Mouse (Mus musculus): ENCODE data around the gene Adam33. TPM values are rescaled to one million over a fixed set of nuclear protein-coding genes. Genes with fewer than 3 reads are reported as not detected.

Adam33 gene
- polyA plus RNA-seq, 1 experiment from 2014 or later = 0.45 TPM

DNA sequence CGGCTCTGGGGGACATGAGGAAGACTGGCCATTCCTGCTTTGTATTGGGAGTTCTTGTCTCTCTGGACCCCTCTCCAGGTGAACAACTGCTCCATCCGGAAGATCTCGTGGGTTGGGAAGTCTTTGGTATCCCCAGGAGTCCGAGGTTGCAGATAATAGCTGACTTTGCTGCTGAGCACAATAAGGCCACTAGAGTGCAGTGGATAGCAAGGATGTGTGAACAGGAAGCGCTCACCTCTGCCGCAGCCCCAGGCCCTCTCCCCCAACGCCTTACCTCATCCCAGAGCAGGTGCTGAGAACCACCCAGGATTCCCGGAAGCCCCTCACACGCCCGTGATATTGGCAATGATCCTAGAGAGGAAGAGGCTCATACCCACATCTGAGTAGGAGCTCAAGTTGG is 7.4 kb downstream of the Adam33 start:
- no peak for DNase-seq

GRCm38 (mm10) chr2:131055631-131056030 is 8.0 kb downstream of the Adam33 start:
- no peaks in the 10 kb centered on the region for H3K36me3 ChIP-seq
- no peak overlapping the region for H3K4me2 ChIP-seq
- H3K9me3 ChIP-seq (replicated peaks) = no peaks in the 10 kb centered on the region
- peaks cover 94% of the 10 kb centered on the region for H3K27me3 ChIP-seq
- no peak overlapping the region for H3K27ac ChIP-seq
- H3K4me3 ChIP-seq (replicated peaks) = no peak overlapping the region
- 5% methylated on average over 10 of the region's 10 CpGs for WGBS (ENCODE audit: insufficient replicate concordance)
- DNase-seq (peak; percentile 49), ATAC-seq (ENCODE audit: low read depth) (no peak)
- H3K4me1 ChIP-seq (replicated peaks) = peaks cover 48% of the 10 kb centered on the region
- no peak overlapping the region for H3K9ac ChIP-seq

More for the DNA sequence above, 7.4 kb downstream of the Adam33 start:
- H3K9me3 ChIP-seq (replicated peaks) = no peaks in the 10 kb centered on the region
- ATAC-seq (ENCODE audit: low read depth) = no peak
- 0 out of 2 replicates have a peak overlapping the region, but pooled peaks have one; percentile 6 for H3K4me2 ChIP-seq
- no peaks in the 10 kb centered on the region for H3K36me3 ChIP-seq
- H3K4me1 ChIP-seq (replicated peaks) = peaks cover 48% of the 10 kb centered on the region
- peaks cover 94% of the 10 kb centered on the region for H3K27me3 ChIP-seq
- H3K9ac ChIP-seq = no peak overlapping the region
- no peak overlapping the region for H3K4me3 ChIP-seq (replicated peaks)
- H3K27ac ChIP-seq = no peak overlapping the region
- WGBS (ENCODE audit: insufficient replicate concordance) = 4% methylated on average over 10 of the region's 10 CpGs

DNA sequence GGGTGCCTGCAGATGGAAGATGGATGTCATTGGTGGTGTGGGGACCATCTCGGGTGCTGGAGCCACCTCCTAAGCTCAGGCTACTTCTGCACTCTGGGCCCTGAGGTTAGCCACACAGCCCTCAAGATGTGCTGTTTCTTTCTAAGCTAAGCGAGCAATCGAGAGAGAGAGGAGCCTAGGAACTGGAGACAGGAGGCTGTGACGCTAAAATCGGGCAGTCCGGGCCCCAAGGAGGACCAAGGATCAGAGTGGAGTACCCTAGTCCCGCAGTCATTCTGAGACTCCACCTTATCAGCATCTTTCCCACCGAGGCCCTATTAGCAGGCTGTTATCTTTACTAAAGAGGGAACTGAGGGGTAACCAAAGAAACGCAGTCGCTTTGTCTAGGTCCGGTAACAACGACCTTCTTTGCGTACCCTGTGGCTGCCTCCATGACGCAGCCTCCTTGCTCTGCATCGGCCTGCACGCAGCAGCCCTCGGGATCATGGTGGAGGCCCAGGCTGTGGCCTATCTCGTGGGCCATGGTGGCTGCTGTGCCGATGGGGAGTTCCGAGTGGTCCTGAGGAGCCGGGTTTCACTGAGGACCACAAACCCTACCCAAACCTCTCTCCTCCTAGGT is 8.9 kb downstream of the Adam33 start:
- H3K27ac ChIP-seq = no peak overlapping the region
- peak overlapping the region; percentile 43 for H3K4me2 ChIP-seq
- DNase-seq (no peak), ATAC-seq (ENCODE audit: low read depth) (no peak)
- H3K9ac ChIP-seq = no peak overlapping the region
- peaks cover 48% of the 10 kb centered on the region for H3K4me1 ChIP-seq (replicated peaks)
- WGBS (ENCODE audit: insufficient replicate concordance) = 3% methylated on average over 21 of the region's 21 CpGs
- H3K36me3 ChIP-seq = no peaks in the 10 kb centered on the region
- peak overlapping the region; percentile 27; the same call in 1 of the 2 replicates for H3K4me3 ChIP-seq (replicated peaks)
- peaks cover 92% of the 10 kb centered on the region for H3K27me3 ChIP-seq
- no peaks in the 10 kb centered on the region for H3K9me3 ChIP-seq (replicated peaks)

- Histone ChIP-seq H3K4me3 (replicated peaks) (peak overlapping the region; percentile 27), H3K9me3 (replicated peaks) (no peaks in the 10 kb centered on the region), H3K36me3 (no peaks in the 10 kb centered on the region), H3K4me2 (peak overlapping the region; percentile 43), H3K27ac (no peak overlapping the region), H3K9ac (no peak overlapping the region), H3K27me3 (peaks cover 85% of the 10 kb centered on the region), H3K4me1 (replicated peaks) (peaks cover 48% of the 10 kb centered on the region)
- no peak for ATAC-seq (ENCODE audit: low read depth)
- WGBS (ENCODE audit: insufficient replicate concordance) = 2% methylated on average over 45 of the region's 45 CpGs
- DNase-seq = no peak
These were observed 9.6 kb downstream of the Adam33 start for GRCm38 (mm10) chr2:131053851-131054645.

GRCm38 (mm10) chr2:131052862-131053418 is 10.7 kb downstream of the Adam33 start:
- Histone ChIP-seq H3K4me2 (no peak overlapping the region), H3K4me3 (replicated peaks) (no peak overlapping the region), H3K4me1 (replicated peaks) (peaks cover 48% of the 10 kb centered on the region), H3K36me3 (no peaks in the 10 kb centered on the region), H3K9ac (no peak overlapping the region), H3K27me3 (peaks cover 79% of the 10 kb centered on the region), H3K9me3 (replicated peaks) (no peaks in the 10 kb centered on the region), H3K27ac (no peak overlapping the region)
- WGBS (ENCODE audit: insufficient replicate concordance) = 54% methylated on average over 6 of the region's 6 CpGs
- ATAC-seq (ENCODE audit: low read depth) = no peak
- no peak for DNase-seq

DNA sequence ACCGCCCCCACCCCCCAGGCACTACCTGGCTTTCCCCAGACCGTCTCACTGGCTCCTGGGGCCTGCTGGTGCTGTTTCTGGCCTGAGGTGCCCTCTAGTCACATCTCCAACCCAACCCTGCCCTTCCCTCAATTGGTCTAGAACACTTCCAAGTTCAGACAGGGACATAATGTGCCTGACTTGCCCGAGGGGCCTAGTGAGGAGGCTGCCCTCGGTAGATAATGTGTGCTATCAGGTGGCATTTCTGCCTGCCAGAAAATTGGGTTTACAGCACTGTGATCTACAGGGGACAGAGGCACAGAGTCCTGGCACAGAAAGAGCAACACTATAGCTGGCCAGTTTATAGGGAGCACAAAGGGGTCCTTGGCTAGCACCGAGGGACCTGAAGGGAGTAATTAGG is 11.6 kb downstream of the Adam33 start:
- no peak overlapping the region for H3K27ac ChIP-seq
- H3K9me3 ChIP-seq (replicated peaks) = no peaks in the 10 kb centered on the region
- peak; percentile 27 for DNase-seq
- H3K9ac ChIP-seq = no peak overlapping the region
- H3K4me2 ChIP-seq = no peak overlapping the region
- peaks cover 48% of the 10 kb centered on the region for H3K4me1 ChIP-seq (replicated peaks)
- peak; percentile 69 for ATAC-seq (ENCODE audit: low read depth)
- H3K36me3 ChIP-seq = no peaks in the 10 kb centered on the region
- WGBS (ENCODE audit: insufficient replicate concordance) = 51% methylated on average over 5 of the region's 5 CpGs
- no peak overlapping the region for H3K4me3 ChIP-seq (replicated peaks)
- H3K27me3 ChIP-seq = peaks cover 77% of the 10 kb centered on the region

GRCm38 (mm10) chr2:131046025-131046424 is 17.6 kb downstream of the Adam33 start:
- Histone ChIP-seq H3K9ac (no peak overlapping the region), H3K4me2 (no peak overlapping the region), H3K27me3 (peaks cover 69% of the 10 kb centered on the region), H3K4me3 (replicated peaks) (no peak overlapping the region), H3K27ac (no peak overlapping the region), H3K4me1 (replicated peaks) (peaks cover 23% of the 10 kb centered on the region), H3K9me3 (replicated peaks) (no peaks in the 10 kb centered on the region), H3K36me3 (no peaks in the 10 kb centered on the region)
- 48% methylated on average over 2 of the region's 2 CpGs for WGBS (ENCODE audit: insufficient replicate concordance)
- ATAC-seq (ENCODE audit: low read depth) = no peak
- no peak for DNase-seq

DNA sequence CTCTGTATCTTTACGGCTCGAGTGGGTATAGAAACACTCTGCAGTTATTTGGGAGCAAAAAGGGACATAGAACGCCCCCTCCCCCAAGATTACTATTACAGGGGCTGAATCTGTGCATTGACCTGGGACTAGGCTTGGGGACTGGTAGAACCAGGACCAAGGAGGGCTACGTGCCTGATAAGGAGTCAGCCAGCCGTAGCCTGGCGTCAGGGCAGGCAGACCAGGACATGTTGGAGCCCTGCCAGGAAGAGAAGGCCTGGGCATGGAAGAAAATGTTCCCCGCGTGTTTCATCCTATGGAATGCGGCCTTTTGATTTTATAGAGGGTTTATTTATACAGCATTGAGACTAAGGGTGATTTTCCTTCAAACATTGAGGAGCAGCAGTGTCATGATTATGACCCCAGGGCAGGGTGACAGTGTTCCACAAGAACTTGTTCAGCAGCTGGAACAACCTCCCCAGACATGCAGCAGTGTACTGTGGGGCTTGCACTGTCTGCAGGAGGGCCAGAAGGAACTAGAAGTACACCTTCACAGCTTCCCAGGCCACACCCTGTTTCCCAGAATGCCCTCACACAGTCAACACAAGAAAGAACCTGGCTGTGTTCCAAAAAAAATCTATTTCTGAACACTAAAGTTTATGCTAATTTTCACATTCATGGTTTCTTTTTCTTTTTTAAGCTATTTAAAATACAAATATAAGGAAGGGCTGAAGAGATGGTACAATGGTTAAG is 18.5 kb downstream of the Adam33 start:
- Histone ChIP-seq H3K27ac (no peak overlapping the region), H3K36me3 (no peaks in the 10 kb centered on the region), H3K4me2 (no peak overlapping the region), H3K9me3 (replicated peaks) (no peaks in the 10 kb centered on the region), H3K9ac (no peak overlapping the region), H3K27me3 (peaks cover 71% of the 10 kb centered on the region), H3K4me1 (replicated peaks) (peaks cover 26% of the 10 kb centered on the region), H3K4me3 (replicated peaks) (no peak overlapping the region)
- DNase-seq (no peak), ATAC-seq (ENCODE audit: low read depth) (no peak)
- WGBS (ENCODE audit: insufficient replicate concordance) = 70% methylated on average over 9 of the region's 9 CpGs

DNA sequence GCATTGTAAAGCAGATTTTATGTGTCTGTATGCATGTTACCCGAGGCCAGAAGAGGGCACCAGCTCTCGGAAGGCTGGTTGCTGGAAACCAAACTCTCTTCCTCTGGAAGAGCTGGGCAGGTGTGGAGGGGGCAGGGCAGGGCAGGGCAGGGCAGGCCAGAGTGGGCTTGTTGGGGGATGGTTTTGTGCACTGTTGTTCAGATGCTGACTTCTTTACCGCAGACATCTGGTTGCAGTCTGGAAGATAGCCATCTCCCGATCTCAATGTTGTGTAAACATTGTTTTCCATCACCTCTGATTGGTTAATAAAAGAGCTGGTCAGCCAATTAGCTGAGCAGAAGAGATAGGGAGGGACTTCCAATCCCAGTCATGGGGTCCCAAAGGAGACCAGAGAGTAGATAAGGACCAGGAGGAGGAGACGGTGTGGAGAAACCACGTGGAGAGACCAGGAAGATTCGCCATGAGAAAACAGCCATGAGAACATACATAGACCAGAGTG is 19.2 kb downstream of the Adam33 start:
- H3K36me3 ChIP-seq = no peaks in the 10 kb centered on the region
- H3K4me1 ChIP-seq (replicated peaks) = peaks cover 26% of the 10 kb centered on the region
- peaks cover 76% of the 10 kb centered on the region for H3K27me3 ChIP-seq
- ATAC-seq (ENCODE audit: low read depth) (no peak), DNase-seq (no peak)
- no peak overlapping the region for H3K27ac ChIP-seq
- no peak overlapping the region for H3K9ac ChIP-seq
- no peaks in the 10 kb centered on the region for H3K9me3 ChIP-seq (replicated peaks)
- H3K4me3 ChIP-seq (replicated peaks) = no peak overlapping the region
- no peak overlapping the region for H3K4me2 ChIP-seq
- WGBS (ENCODE audit: insufficient replicate concordance) = 14% methylated on average over 7 of the region's 7 CpGs

GRCm38 (mm10) chr2:131042988-131043387 is 20.6 kb downstream of the Adam33 start, which contains the start of gene Gfra4:
Gfra4 (minus strand) TSS chr2:131043088.
- Histone ChIP-seq H3K27ac (no peak within 1 kb of the TSS), H3K9ac (no peak within 1 kb of the TSS), H3K4me1 (replicated peaks) (peaks cover 26% of the 10 kb centered on the region), H3K4me3 (replicated peaks) (no peak within 1 kb of the TSS), H3K4me2 (no peak within 1 kb of the TSS), H3K9me3 (replicated peaks) (no peaks in the 10 kb centered on the region), H3K27me3 (peaks cover 87% of the 10 kb centered on the region), H3K36me3 (no peaks in the 10 kb centered on the region)
- DNase-seq = no peak
- 62% methylated on average over 2 of the region's 2 CpGs for WGBS (ENCODE audit: insufficient replicate concordance)
- ATAC-seq (ENCODE audit: low read depth) = no peak

All from liver, embryonic 13.5 days (tissue).